Mouse (Mus musculus) hindbrain, embryonic 11.5 days (tissue): ENCODE measurements around the gene Tgif1. TPM values are rescaled to one million over a fixed set of nuclear protein-coding genes. Genes with fewer than 3 reads are reported as not detected.
"Not testable (repeated sequence)": the region's sequence is repeated elsewhere in the genome, so short reads cannot be mapped to it uniquely, and the experiment has no call there.

Experiments
- ATAC-seq: fragments of 200-750 bp; cut with Nextera tagmentation; 2 replicates; pipeline ENCODE4 v1.8.0; 2017; ENCODE audit warnings: mild to moderate bottlenecking, moderate TSS enrichment, moderate library complexity; ENCODE audit not compliant: low FRiP score
- DNase-seq: peaks from one replicate; pipeline ENCODE4 v3.0.0-alpha.2; 2015; ENCODE audit warnings: low spot score
- H3K27ac ChIP-seq: fragments of 300-500 bp; sonication (generic); 2 replicates; pipeline ENCODE4 v1.5.1; 2014; ENCODE audit warnings: mild to moderate bottlenecking, low read depth, low read length
- H3K27me3 ChIP-seq: fragments of 300-500 bp; sonication (generic); 2 replicates; pipeline ENCODE4 v1.6.1; 2014; ENCODE audit warnings: mild to moderate bottlenecking, low read length, moderate library complexity, mixed read lengths; ENCODE audit not compliant: control insufficient read depth, insufficient read depth
- H3K36me3 ChIP-seq: fragments of 300-500 bp; sonication (generic); 2 replicates; pipeline ENCODE4 v1.6.1; 2014; ENCODE audit warnings: mild to moderate bottlenecking, low read length, moderate library complexity, mixed read lengths; ENCODE audit not compliant: control insufficient read depth, insufficient read depth
- H3K4me1 ChIP-seq: fragments of 300-500 bp; sonication (generic); replicated peaks from 2 replicates; pipeline ENCODE4 v1.6.1; 2014; ENCODE audit warnings: low read length, mixed read lengths; ENCODE audit not compliant: control insufficient read depth, insufficient read depth
- H3K4me2 ChIP-seq: fragments of 300-500 bp; sonication (generic); replicated peaks from 2 replicates; pipeline ENCODE4 v1.6.1; 2014; ENCODE audit warnings: mild to moderate bottlenecking, low read depth, low read length
- H3K4me3 ChIP-seq: fragments of 300-500 bp; sonication (generic); 2 replicates; pipeline ENCODE4 v1.5.1; 2014; ENCODE audit warnings: low read depth, low read length
- H3K9ac ChIP-seq: fragments of 300-500 bp; sonication (generic); 2 replicates; pipeline ENCODE4 v1.6.1; 2014; ENCODE audit warnings: low read depth, low read length
- H3K9me3 ChIP-seq: fragments of 300-500 bp; sonication (generic); 2 replicates; pipeline ENCODE4 v1.6.1; 2016; ENCODE audit warnings: low read length; ENCODE audit not compliant: control insufficient read depth
- WGBS: fragments of 180-500 bp; shearing (Covaris S2); extraction: QIAGEN DNeasy Blood & Tissue Kit; methylation state at CpG from one replicate; pipeline ENCODE4 v1.1.7; 2014; 5-methylcytosine and 5-hydroxymethylcytosine counted together
- polyA plus RNA-seq: library from polyadenylated mRNA; unstranded; fragments of >200 nt; fragmentation: Nextera tagmentation; extraction: Ambion mirVana; gene quantifications from 2 replicates; pipeline ENCODE4 v1.2.1, GENCODE M21; 2014

Gene Tgif1
- polyA plus RNA-seq, 1 experiment from 2014 or later: 66.0 TPM

DNA sequence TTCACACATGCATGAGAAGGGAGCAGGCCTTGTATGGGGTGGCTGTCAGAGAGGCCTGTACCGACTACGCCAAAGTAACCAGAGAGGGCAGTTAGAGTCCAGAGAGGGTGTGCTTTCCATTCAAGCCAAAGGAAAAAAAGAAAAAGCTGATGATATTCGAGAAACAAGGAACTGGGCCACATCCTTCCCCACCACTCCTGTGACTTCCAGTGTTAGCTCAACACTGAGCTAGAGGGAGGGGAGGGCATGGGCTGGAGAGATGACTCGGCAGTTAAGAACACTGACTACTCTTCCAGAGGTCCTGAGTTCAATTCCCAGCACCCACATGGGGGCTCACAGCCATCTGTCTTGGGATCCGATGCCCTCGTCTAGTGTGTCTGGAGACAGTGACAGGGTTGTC, 24.1 kb downstream of the Tgif1 start:
- H3K4me1 ChIP-seq: no peaks in the 10 kb centered on the region
- no peak overlapping the region for H3K4me2 ChIP-seq
- no peak for DNase-seq
- no peak for ATAC-seq
- no peaks in the 10 kb centered on the region for H3K36me3 ChIP-seq
- no peak overlapping the region for H3K4me3 ChIP-seq
- no peak overlapping the region for H3K9ac ChIP-seq
- WGBS: 82% methylated on average over 6 of the region's 6 CpGs
- H3K27me3 ChIP-seq: no peaks in the 10 kb centered on the region
- no peak overlapping the region for H3K27ac ChIP-seq
- H3K9me3 ChIP-seq: no peaks in the 10 kb centered on the region

DNA sequence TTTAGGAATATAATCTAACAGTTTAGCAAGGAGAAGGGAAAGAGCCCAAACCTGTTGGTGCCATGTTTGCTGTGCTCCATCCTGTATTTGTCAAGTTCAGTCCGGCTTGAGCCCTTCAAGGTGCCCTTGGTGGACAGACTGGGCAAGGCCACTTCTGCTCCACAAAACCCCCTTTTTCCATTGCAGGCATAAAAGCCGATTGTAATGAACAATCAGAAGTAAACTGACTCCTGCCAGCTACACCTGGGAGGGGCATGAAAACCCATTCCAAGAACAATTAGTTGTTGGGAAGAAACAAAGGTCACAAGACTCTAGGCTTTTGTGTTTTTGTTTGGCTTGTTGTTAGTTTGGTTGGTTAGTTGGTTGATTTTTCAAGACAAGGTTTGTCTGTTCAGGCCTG, 24.8 kb downstream of the Tgif1 start:
- H3K4me2 ChIP-seq: no peak overlapping the region
- H3K9me3 ChIP-seq: no peaks in the 10 kb centered on the region
- H3K27me3 ChIP-seq: no peaks in the 10 kb centered on the region
- no peaks in the 10 kb centered on the region for H3K4me1 ChIP-seq
- ATAC-seq (no peak), DNase-seq (no peak)
- no peaks in the 10 kb centered on the region for H3K36me3 ChIP-seq
- WGBS: 84% methylated on average over 2 of the region's 2 CpGs
- no peak overlapping the region for H3K27ac ChIP-seq
- no peak overlapping the region for H3K4me3 ChIP-seq
- no peak overlapping the region for H3K9ac ChIP-seq

DNA sequence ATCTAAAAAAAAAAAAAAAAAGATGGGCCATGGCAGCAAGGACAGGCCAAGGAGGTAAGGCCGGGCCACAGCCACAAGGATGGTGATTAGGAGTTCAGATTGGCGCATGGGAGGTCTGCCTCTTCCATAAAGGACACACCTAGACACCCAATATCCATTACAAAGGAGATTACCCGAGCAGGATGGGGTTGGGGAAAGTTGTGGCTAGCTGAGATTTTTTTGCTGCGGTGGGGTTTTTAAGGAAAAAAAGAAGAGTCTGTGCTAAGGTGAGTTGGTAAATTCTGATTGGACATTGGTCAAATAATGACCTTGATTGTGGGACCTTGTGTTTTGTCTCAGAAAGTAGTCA, 25.2 kb downstream of the Tgif1 start:
- no peaks in the 10 kb centered on the region for H3K36me3 ChIP-seq
- DNase-seq (no peak), ATAC-seq (no peak)
- 76% methylated on average over 4 of the region's 4 CpGs for WGBS
- no peak overlapping the region for H3K4me3 ChIP-seq
- H3K4me2 ChIP-seq: no peak overlapping the region
- no peak overlapping the region for H3K27ac ChIP-seq
- H3K4me1 ChIP-seq: no peaks in the 10 kb centered on the region
- H3K9me3 ChIP-seq: no peaks in the 10 kb centered on the region
- no peaks in the 10 kb centered on the region for H3K27me3 ChIP-seq
- no peak overlapping the region for H3K9ac ChIP-seq

DNA sequence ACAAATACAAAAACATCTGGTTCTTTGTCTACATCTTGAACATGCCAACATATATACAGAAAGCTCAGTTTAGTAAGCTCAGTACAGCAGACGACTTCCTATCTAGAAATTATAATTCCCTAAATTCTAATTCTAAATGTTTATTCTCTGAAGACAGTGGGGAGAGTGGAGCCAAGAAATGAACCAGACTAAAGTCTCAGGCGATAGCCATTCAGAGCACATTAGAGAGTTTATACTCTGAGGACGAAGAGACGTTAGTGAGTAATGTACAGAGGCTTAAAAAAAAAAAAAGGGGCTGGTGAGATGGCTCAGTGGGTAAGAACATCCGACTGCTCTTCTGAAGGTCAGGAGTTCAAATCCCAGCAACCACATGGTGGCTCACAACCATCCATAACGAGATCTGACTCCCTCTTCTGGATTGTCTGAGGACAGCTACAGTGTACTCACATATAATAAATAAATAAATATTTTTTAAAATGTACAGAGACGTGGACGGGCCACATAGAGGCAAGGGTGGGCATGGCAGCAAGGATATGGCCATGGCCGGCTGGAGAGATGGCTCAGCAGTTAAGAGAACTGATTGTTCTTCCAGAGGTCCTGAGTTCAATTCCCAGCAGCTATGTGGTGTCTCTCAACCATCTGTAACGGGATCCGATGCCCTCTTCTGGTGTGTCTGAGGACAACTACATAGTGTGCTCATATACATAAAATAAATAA, 25.7 kb downstream of the Tgif1 start:
- not testable (repeated sequence) for DNase-seq, H3K27ac ChIP-seq, H3K9me3 ChIP-seq, H3K4me1 ChIP-seq, H3K9ac ChIP-seq, H3K4me2 ChIP-seq, H3K36me3 ChIP-seq, H3K4me3 ChIP-seq, ATAC-seq, H3K27me3 ChIP-seq
- 86% methylated on average over 10 of the region's 11 CpGs for WGBS

DNA sequence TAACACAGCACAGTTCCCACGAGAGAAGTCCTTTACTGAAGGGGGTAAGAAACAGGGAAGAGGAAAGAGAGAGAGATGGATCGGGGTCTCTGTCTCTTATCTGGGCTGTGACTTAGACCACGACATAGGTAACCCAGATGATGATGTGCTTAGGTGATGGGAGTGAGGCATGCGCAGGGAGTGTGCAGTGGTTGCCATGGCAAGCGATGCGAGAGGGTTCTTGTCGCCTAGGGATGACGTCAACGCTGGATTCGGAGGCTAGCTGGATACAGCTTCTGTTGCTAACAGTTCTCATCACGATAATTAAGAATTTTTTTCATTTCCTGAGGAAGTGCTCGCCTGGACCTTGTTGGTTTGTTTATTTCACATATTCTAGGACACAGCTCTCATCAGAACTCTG, 27.1 kb downstream of the Tgif1 start:
- H3K27me3 ChIP-seq: no peaks in the 10 kb centered on the region
- WGBS: 88% methylated on average over 12 of the region's 12 CpGs
- no peak overlapping the region for H3K9ac ChIP-seq
- no peaks in the 10 kb centered on the region for H3K36me3 ChIP-seq
- no peak overlapping the region for H3K27ac ChIP-seq
- ATAC-seq (no peak), DNase-seq (no peak)
- no peaks in the 10 kb centered on the region for H3K9me3 ChIP-seq
- H3K4me2 ChIP-seq: no peak overlapping the region
- H3K4me3 ChIP-seq: no peak overlapping the region
- H3K4me1 ChIP-seq: no peaks in the 10 kb centered on the region

DNA sequence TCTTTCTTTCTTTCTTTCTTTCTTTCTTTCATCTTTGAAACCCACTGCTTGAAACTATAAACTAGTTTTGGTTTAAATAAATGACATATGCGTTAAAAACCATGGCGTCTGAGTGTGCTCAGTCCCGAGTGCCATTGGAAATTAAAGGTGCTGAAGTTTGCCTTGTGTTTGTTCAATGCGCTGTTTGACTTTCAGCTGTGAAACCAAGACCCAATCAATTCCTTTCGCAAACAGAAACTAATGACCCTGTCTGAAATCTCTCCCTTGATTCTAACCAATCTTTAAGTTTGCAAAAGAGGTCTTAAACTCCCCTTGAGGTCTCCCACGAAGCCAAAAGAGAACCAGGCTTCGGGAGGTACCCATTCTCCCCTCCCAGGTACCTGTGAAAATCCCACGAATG, 30.3 kb downstream of the Tgif1 start:
- WGBS: 83% methylated on average over 8 of the region's 8 CpGs
- H3K27me3 ChIP-seq: peaks cover 10% of the 10 kb centered on the region
- H3K9me3 ChIP-seq: no peaks in the 10 kb centered on the region
- no peaks in the 10 kb centered on the region for H3K4me1 ChIP-seq
- no peaks in the 10 kb centered on the region for H3K36me3 ChIP-seq
- no peak overlapping the region for H3K9ac ChIP-seq
- DNase-seq: no peak
- no peak overlapping the region for H3K27ac ChIP-seq
- H3K4me2 ChIP-seq: no peak overlapping the region
- H3K4me3 ChIP-seq: no peak overlapping the region
- ATAC-seq: no peak

DNA sequence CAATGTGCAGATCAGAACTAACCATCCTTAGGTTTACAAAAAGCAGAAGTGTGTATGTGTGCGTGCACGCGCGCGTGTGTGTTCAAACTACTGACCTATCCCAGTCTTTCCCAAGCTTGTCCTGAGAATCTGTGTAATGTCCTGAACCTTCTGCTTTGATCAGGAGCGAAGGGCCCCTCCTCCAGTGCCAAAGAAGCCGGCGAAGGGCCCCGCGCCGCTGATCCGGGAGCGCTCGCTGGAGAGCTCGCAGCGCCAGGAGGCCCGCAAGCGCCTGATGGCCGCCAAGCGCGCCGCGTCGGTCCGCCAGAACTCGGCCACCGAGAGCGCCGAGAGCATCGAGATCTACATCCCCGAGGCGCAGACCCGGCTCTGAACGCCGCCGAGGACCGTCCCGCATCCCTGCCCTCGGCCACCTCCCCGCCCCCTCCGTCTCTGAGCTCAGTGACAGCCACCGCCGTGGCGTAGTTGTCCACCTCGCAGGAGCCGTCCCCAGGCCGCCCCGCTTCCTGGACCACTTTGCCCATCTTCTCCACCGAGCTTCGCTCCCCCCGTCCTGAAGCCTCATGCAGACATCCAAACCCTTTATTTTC, 35.4 kb downstream of the Tgif1 start:
- H3K27ac ChIP-seq: no peak overlapping the region

DNA sequence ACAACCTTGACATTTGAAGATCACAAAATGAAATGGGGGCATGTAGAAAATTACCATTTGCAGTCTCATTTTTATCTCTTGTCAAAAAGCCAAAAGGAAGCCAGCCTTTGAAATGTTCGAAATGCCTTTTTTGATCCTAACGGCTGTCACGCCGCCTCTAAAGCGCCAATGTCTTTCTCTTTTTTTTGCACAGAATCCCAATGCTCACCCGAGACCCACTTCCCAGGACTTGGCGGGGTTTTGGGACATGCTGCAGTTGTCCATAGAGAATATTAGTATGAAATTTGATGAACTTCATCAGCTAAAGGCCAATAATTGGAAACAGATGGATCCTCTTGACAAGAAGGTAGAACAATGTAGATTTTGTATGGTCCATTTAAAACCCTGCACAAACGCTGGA, 38.3 kb downstream of the Tgif1 start:
- Histone ChIP-seq H3K36me3 (no peaks in the 10 kb centered on the region), H3K27me3 (peaks cover 18% of the 10 kb centered on the region), H3K4me1 (no peaks in the 10 kb centered on the region), H3K9ac (no peak overlapping the region), H3K27ac (no peak overlapping the region), H3K9me3 (no peaks in the 10 kb centered on the region), H3K4me2 (no peak overlapping the region), H3K4me3 (no peak overlapping the region)
- ATAC-seq: no peak
- WGBS: 43% methylated on average over 8 of the region's 8 CpGs
- no peak for DNase-seq

More for the DNA sequence above, 35.4 kb downstream of the Tgif1 start:
- 2% methylated on average over 46 of the region's 51 CpGs for WGBS
- peak; percentile 73 for DNase-seq
- H3K4me2 ChIP-seq: peak overlapping the region; percentile 92
- H3K9ac ChIP-seq: peak overlapping the region; percentile 49; the same call in 1 of the 2 replicates
- no peaks in the 10 kb centered on the region for H3K9me3 ChIP-seq
- H3K4me1 ChIP-seq: no peaks in the 10 kb centered on the region
- peaks cover 18% of the 10 kb centered on the region for H3K27me3 ChIP-seq
- peak; percentile 82 for ATAC-seq
- peak overlapping the region; percentile 49 for H3K4me3 ChIP-seq
- H3K36me3 ChIP-seq: no peaks in the 10 kb centered on the region

DNA sequence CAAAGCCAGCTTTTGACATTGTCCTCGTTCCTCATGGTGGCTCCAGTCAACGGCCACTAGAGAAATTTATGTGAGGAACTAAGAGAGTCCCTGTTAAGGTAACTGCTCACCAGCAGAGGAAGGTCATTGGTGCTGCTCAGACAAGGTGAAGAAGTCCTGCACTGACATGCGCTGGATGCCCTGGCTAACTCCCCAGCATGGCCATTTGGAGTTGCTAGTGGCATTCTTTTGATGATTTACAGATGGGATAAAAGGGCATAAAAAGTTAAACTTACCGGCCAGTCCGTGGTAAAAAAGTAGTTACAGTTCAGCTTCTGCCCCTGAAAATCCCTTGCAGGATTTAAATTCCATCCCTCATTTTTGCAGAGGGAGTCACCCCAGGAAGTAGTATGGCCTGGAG, 42.6 kb downstream of the Tgif1 start:
- ATAC-seq: no peak
- H3K4me3 ChIP-seq: no peak overlapping the region
- WGBS: 90% methylated on average over 5 of the region's 5 CpGs
- H3K36me3 ChIP-seq: no peaks in the 10 kb centered on the region
- no peak for DNase-seq
- H3K27me3 ChIP-seq: no peaks in the 10 kb centered on the region
- no peak overlapping the region for H3K9ac ChIP-seq
- no peak overlapping the region for H3K4me2 ChIP-seq
- H3K4me1 ChIP-seq: no peaks in the 10 kb centered on the region
- H3K9me3 ChIP-seq: no peaks in the 10 kb centered on the region
- no peak overlapping the region for H3K27ac ChIP-seq
